Mouse (Mus musculus): ENCODE results near the gene Tanc1. TPM values are rescaled to one million over a fixed set of nuclear protein-coding genes. Genes with fewer than 3 reads are reported as not detected.
"Not testable (repeated sequence)": the region's sequence is repeated elsewhere in the genome, so short reads cannot be mapped to it uniquely, and the experiment has no call there.

Tanc1 gene
- 8.0 and 8.5 TPM in 2 replicates for polyA plus RNA-seq (2015; fragmentation: Nextera tagmentation; extraction: Ambion mirVana)

GRCm38 (mm10) chr2:59611831-59612732 lies at the start of gene Tanc1:
Gene Tanc1, plus strand, starts transcription at chr2:59612042.
- Histone ChIP-seq H3K4me1 (replicated peaks) (peaks cover 24% of the 10 kb centered on the region), H3K9ac (peak within 1 kb of the TSS; percentile 65), H3K4me3 (peak within 1 kb of the TSS; percentile 95), H3K27me3 (0 out of 2 replicates have a peak, but pooled peaks cover 6% of the 10 kb centered on the region), H3K9me3 (no peaks in the 10 kb centered on the region), H3K36me3 (no peaks in the 10 kb centered on the region), H3K27ac (replicated peaks) (peak within 1 kb of the TSS; percentile 77), H3K4me2 (peak within 1 kb of the TSS; percentile 100)
- under 1% methylated on average over 97 of the region's 99 CpGs for WGBS
- peak; percentile 92 for ATAC-seq (ENCODE audit: low FRiP score, low read depth)

GRCm38 (mm10) chr2:59562215-59562614 lies 49.6 kb upstream of the Tanc1 start:
- no peak for ATAC-seq (ENCODE audit: low FRiP score, low read depth)
- Histone ChIP-seq H3K4me2 (no peak overlapping the region), H3K9ac (no peak overlapping the region), H3K36me3 (no peaks in the 10 kb centered on the region), H3K4me3 (no peak overlapping the region), H3K27ac (replicated peaks) (no peak overlapping the region), H3K4me1 (replicated peaks) (peaks cover 6% of the 10 kb centered on the region), H3K27me3 (no peaks in the 10 kb centered on the region), H3K9me3 (no peaks in the 10 kb centered on the region)
- WGBS = 66% methylated on average over 4 of the region's 4 CpGs

- WGBS = 24% methylated on average over 5 of the region's 5 CpGs
- Histone ChIP-seq H3K27ac (replicated peaks) (no peak overlapping the region), H3K27me3 (no peaks in the 10 kb centered on the region), H3K4me3 (no peak overlapping the region), H3K4me2 (no peak overlapping the region), H3K4me1 (replicated peaks) (peaks cover 6% of the 10 kb centered on the region), H3K9ac (no peak overlapping the region), H3K36me3 (no peaks in the 10 kb centered on the region), H3K9me3 (no peaks in the 10 kb centered on the region)
- peak; percentile 65; the same call in 1 of the 2 replicates for ATAC-seq (ENCODE audit: low FRiP score, low read depth)
Observed at GRCm38 (mm10) chr2:59562696-59563095, 49.1 kb upstream of the Tanc1 start.

GRCm38 (mm10) chr2:59564029-59564611 lies 47.7 kb upstream of the Tanc1 start:
- 0 out of 2 replicates have a peak, but pooled peaks have one; percentile 71 for ATAC-seq (ENCODE audit: low FRiP score, low read depth)

GRCm38 (mm10) chr2:59564947-59565346 lies 46.9 kb upstream of the Tanc1 start:
- H3K36me3 ChIP-seq = no peaks in the 10 kb centered on the region
- H3K4me1 ChIP-seq (replicated peaks) = peaks cover 6% of the 10 kb centered on the region
- no peak overlapping the region for H3K9ac ChIP-seq
- H3K27ac ChIP-seq (replicated peaks) = no peak overlapping the region
- ATAC-seq (ENCODE audit: low FRiP score, low read depth) = no peak
- WGBS = 82% methylated on average over 4 of the region's 4 CpGs
- no peak overlapping the region for H3K4me2 ChIP-seq
- H3K27me3 ChIP-seq = no peaks in the 10 kb centered on the region
- H3K9me3 ChIP-seq = peaks cover 3% of the 10 kb centered on the region; the same call in 1 of the 2 replicates
- no peak overlapping the region for H3K4me3 ChIP-seq

More at GRCm38 (mm10) chr2:59564029-59564611, 47.7 kb upstream of the Tanc1 start:
- not testable (repeated sequence) for H3K27ac ChIP-seq (replicated peaks); H3K9ac ChIP-seq; H3K9me3 ChIP-seq; H3K36me3 ChIP-seq; H3K27me3 ChIP-seq; H3K4me1 ChIP-seq (replicated peaks); H3K4me2 ChIP-seq; H3K4me3 ChIP-seq
- 88% methylated on average over 3 of the region's 10 CpGs for WGBS

GRCm38 (mm10) chr2:59580939-59581338 lies 30.9 kb upstream of the Tanc1 start:
- no peak overlapping the region for H3K4me2 ChIP-seq
- no peak for ATAC-seq (ENCODE audit: low FRiP score, low read depth)
- H3K4me1 ChIP-seq (replicated peaks) = no peaks in the 10 kb centered on the region
- no peaks in the 10 kb centered on the region for H3K36me3 ChIP-seq
- 35% methylated on average over 7 of the region's 7 CpGs for WGBS
- H3K4me3 ChIP-seq = no peak overlapping the region
- no peak overlapping the region for H3K9ac ChIP-seq
- H3K27ac ChIP-seq (replicated peaks) = no peak overlapping the region
- H3K9me3 ChIP-seq = no peaks in the 10 kb centered on the region
- no peaks in the 10 kb centered on the region for H3K27me3 ChIP-seq

- no peaks in the 10 kb centered on the region for H3K27me3 ChIP-seq
- ATAC-seq (ENCODE audit: low FRiP score, low read depth) = no peak
- H3K9me3 ChIP-seq = no peaks in the 10 kb centered on the region
- H3K9ac ChIP-seq = no peak overlapping the region
- 93% methylated on average over 6 of the region's 6 CpGs for WGBS
- H3K36me3 ChIP-seq = no peaks in the 10 kb centered on the region
- no peaks in the 10 kb centered on the region for H3K4me1 ChIP-seq (replicated peaks)
- no peak overlapping the region for H3K4me2 ChIP-seq
- H3K27ac ChIP-seq (replicated peaks) = no peak overlapping the region
- no peak overlapping the region for H3K4me3 ChIP-seq
Observed at GRCm38 (mm10) chr2:59583961-59584360, 27.9 kb upstream of the Tanc1 start.

GRCm38 (mm10) chr2:59587387-59588095 lies 24.3 kb upstream of the Tanc1 start:
- Histone ChIP-seq H3K9me3 (no peaks in the 10 kb centered on the region), H3K27ac (replicated peaks) (no peak overlapping the region), H3K9ac (no peak overlapping the region), H3K27me3 (no peaks in the 10 kb centered on the region), H3K36me3 (no peaks in the 10 kb centered on the region), H3K4me2 (no peak overlapping the region), H3K4me1 (replicated peaks) (no peaks in the 10 kb centered on the region), H3K4me3 (no peak overlapping the region)
- no peak for ATAC-seq (ENCODE audit: low FRiP score, low read depth)
- 85% methylated on average over 10 of the region's 10 CpGs for WGBS

- Histone ChIP-seq H3K4me1 (replicated peaks) (no peaks in the 10 kb centered on the region), H3K27me3 (no peaks in the 10 kb centered on the region), H3K9me3 (no peaks in the 10 kb centered on the region), H3K36me3 (no peaks in the 10 kb centered on the region), H3K4me2 (no peak overlapping the region), H3K27ac (replicated peaks) (no peak overlapping the region), H3K4me3 (no peak overlapping the region), H3K9ac (no peak overlapping the region)
- no peak for ATAC-seq (ENCODE audit: low FRiP score, low read depth)
- WGBS = 86% methylated on average over 3 of the region's 3 CpGs
Observed at GRCm38 (mm10) chr2:59588096-59588405, 23.8 kb upstream of the Tanc1 start.

GRCm38 (mm10) chr2:59593341-59593902 lies 18.4 kb upstream of the Tanc1 start:
- Histone ChIP-seq H3K27me3 (no peaks in the 10 kb centered on the region), H3K9me3 (no peaks in the 10 kb centered on the region), H3K27ac (replicated peaks) (no peak overlapping the region), H3K4me3 (no peak overlapping the region), H3K4me2 (0 out of 2 replicates have a peak overlapping the region, but pooled peaks have one; percentile 21), H3K9ac (no peak overlapping the region), H3K4me1 (replicated peaks) (peaks cover 9% of the 10 kb centered on the region; the same call in 1 of the 2 replicates), H3K36me3 (no peaks in the 10 kb centered on the region)
- ATAC-seq (ENCODE audit: low FRiP score, low read depth) = peak; percentile 68
- WGBS = 36% methylated on average over 7 of the region's 7 CpGs

GRCm38 (mm10) chr2:59594095-59594494 lies 17.7 kb upstream of the Tanc1 start:
- H3K9me3 ChIP-seq = no peaks in the 10 kb centered on the region
- H3K9ac ChIP-seq = no peak overlapping the region
- H3K4me3 ChIP-seq = no peak overlapping the region
- no peak overlapping the region for H3K27ac ChIP-seq (replicated peaks)
- no peak overlapping the region for H3K4me2 ChIP-seq
- H3K4me1 ChIP-seq (replicated peaks) = peaks cover 9% of the 10 kb centered on the region; the same call in 1 of the 2 replicates
- no peaks in the 10 kb centered on the region for H3K36me3 ChIP-seq
- 60% methylated on average over 6 of the region's 6 CpGs for WGBS
- no peaks in the 10 kb centered on the region for H3K27me3 ChIP-seq
- no peak for ATAC-seq (ENCODE audit: low FRiP score, low read depth)
